29 mouse cellular contexts compared by ENCODE assay signal in genomic region chr6:29280671-29281070, GRCm38 (mm10). TPM values are rescaled to one million over a fixed set of nuclear protein-coding genes. Genes with fewer than 3 reads are reported as not detected.
DNase-seq lines count a peak whose midpoint lies in the region; ATAC-seq and TF ChIP-seq lines count a peak whose summit lies in the region.
"Had no signal": no experiment of that assay in that cellular context is flagged by ENCODE, and none has a peak within 500 bp of the region (broad histone marks: within the 10 kb centered on the region; RNA-seq: fewer than 3 reads in every experiment).

No protein-coding gene starts in this region.

- H3K9ac ChIP-seq in forebrain, embryonic 14.5 days (ENCODE audit: low read length), result no peak overlapping the region
- H3K9ac ChIP-seq in lung, postnatal 0 days (replicated peaks; ENCODE audit: low read depth), result no peak overlapping the region
- 0 out of 2 replicates have a peak overlapping the region, but pooled peaks have one; percentile 8 for H3K9ac ChIP-seq in neural tube, embryonic 13.5 days
- no peak overlapping the region for H3K9ac ChIP-seq in neural tube, embryonic 15.5 days (replicated peaks)
- H3K9ac ChIP-seq: embryonic facial prominence, embryonic 12.5 days; heart, embryonic 13.5 days; liver, embryonic 15.5 days; lung, embryonic 14.5 days had no signal

- no peak for ATAC-seq in forebrain, embryonic 14.5 days
- ATAC-seq in lung, postnatal 0 days, result no peak
- no peak for ATAC-seq in neural tube, embryonic 13.5 days (ENCODE audit: low read depth)
- ATAC-seq in neural tube, embryonic 15.5 days (ENCODE audit: low FRiP score), result no peak
- ATAC-seq: intestine, embryonic 16.5 days had no signal

- DNase-seq in forebrain, embryonic 10.5 days (ENCODE audit: extremely low spot score, low spot score), result no peak
- DNase-seq in forebrain, embryonic 14.5 days (ENCODE audit: low spot score), result no peak
- peak; percentile 36 for DNase-seq in lung, postnatal 10 days
- DNase-seq in lung, postnatal 0 days (ENCODE audit: low spot score), result no peak
- DNase-seq in cerebellum, adult 2 months, result no peak
- DNase-seq: adrenal gland, postnatal 10 days; cerebellum, adult 9-10 months; cerebellum, postnatal 36 days; gastrocnemius, postnatal 10 days; heart, postnatal 10 days; kidney, adult 8-10 months; kidney, postnatal 4 days; layer of hippocampus, postnatal 36 days; left cerebral cortex, postnatal 4 days; lung, embryonic 14.5 days; lung, postnatal 36 days; thymus, postnatal 14 days had no signal

- WGBS in forebrain, embryonic 10.5 days, result 42% methylated on average over 7 of the region's 7 CpGs
- WGBS in forebrain, embryonic 14.5 days, result 18% methylated on average over 7 of the region's 7 CpGs
- WGBS in lung, postnatal 0 days, result 29% methylated on average over 7 of the region's 7 CpGs
- 36% methylated on average over 7 of the region's 7 CpGs for WGBS in neural tube, embryonic 13.5 days
- WGBS in neural tube, embryonic 15.5 days, result 40% methylated on average over 7 of the region's 7 CpGs
- WGBS in cerebellum, adult 2 months, result 46% methylated on average over 7 of the region's 7 CpGs

- TF ChIP-seq EP300 in lung, postnatal 0 days (IDR thresholded peaks at IDR 0.05), result no peak

- no peaks in the 10 kb centered on the region for H3K27me3 ChIP-seq in forebrain, embryonic 10.5 days (ENCODE audit: poor library complexity, severe bottlenecking)
- no peaks in the 10 kb centered on the region for H3K27me3 ChIP-seq in forebrain, embryonic 14.5 days (replicated peaks; ENCODE audit: control insufficient read depth, insufficient read depth, low read length)
- H3K27me3 ChIP-seq in lung, postnatal 0 days (replicated peaks; ENCODE audit: insufficient read depth, low read length), result no peaks in the 10 kb centered on the region
- no peaks in the 10 kb centered on the region for H3K27me3 ChIP-seq in neural tube, embryonic 13.5 days
- no peaks in the 10 kb centered on the region for H3K27me3 ChIP-seq in neural tube, embryonic 15.5 days (replicated peaks)
- no peaks in the 10 kb centered on the region for H3K27me3 ChIP-seq in cerebellum, adult 2 months (ENCODE audit: control insufficient read depth, insufficient read depth, low read length)
- H3K27me3 ChIP-seq: CH12.LX; embryonic facial prominence, embryonic 12.5 days; heart, embryonic 13.5 days; liver, embryonic 15.5 days had no signal

- 0 out of 2 replicates have a peak overlapping the region, but pooled peaks have one; percentile 18 for H3K27ac ChIP-seq in forebrain, embryonic 10.5 days
- no peak overlapping the region for H3K27ac ChIP-seq in forebrain, embryonic 14.5 days (ENCODE audit: low read depth, low read length)
- no peak overlapping the region for H3K27ac ChIP-seq in lung, postnatal 0 days (ENCODE audit: low read length)
- H3K27ac ChIP-seq in neural tube, embryonic 13.5 days (replicated peaks), result no peak overlapping the region
- H3K27ac ChIP-seq in neural tube, embryonic 15.5 days (replicated peaks), result no peak overlapping the region
- H3K27ac ChIP-seq in cerebellum, adult 2 months (ENCODE audit: insufficient read depth, low read length), result no peak overlapping the region
- H3K27ac ChIP-seq: embryonic facial prominence, embryonic 12.5 days; heart, embryonic 13.5 days; kidney, postnatal 0 days; liver, embryonic 15.5 days had no signal

- no peak for TF ChIP-seq POLR2A in cerebellum, adult 2 months (IDR thresholded peaks at IDR 0.05; ENCODE audit: borderline replicate concordance, insufficient read depth, low read length)

- no peak for TF ChIP-seq CTCF in lung, postnatal 0 days (IDR thresholded peaks at IDR 0.05)
- TF ChIP-seq CTCF in cerebellum, adult 2 months (IDR thresholded peaks at IDR 0.05; ENCODE audit: borderline replicate concordance, insufficient read depth, low read depth, low read length), result no peak

- H3K4me3 ChIP-seq in forebrain, embryonic 10.5 days, result no peak overlapping the region
- no peak overlapping the region for H3K4me3 ChIP-seq in forebrain, embryonic 14.5 days (ENCODE audit: low read depth, low read length)
- no peak overlapping the region for H3K4me3 ChIP-seq in lung, postnatal 0 days (ENCODE audit: low read depth, low read length)
- H3K4me3 ChIP-seq in neural tube, embryonic 13.5 days, result no peak overlapping the region
- H3K4me3 ChIP-seq in neural tube, embryonic 15.5 days (replicated peaks), result no peak overlapping the region
- H3K4me3 ChIP-seq in cerebellum, adult 2 months (replicated peaks; ENCODE audit: insufficient read depth, low read depth, low read length), result no peak overlapping the region
- H3K4me3 ChIP-seq: embryonic facial prominence, embryonic 12.5 days; heart, embryonic 13.5 days; liver, embryonic 15.5 days had no signal

- H3K36me3 ChIP-seq in forebrain, embryonic 10.5 days (replicated peaks), result peaks cover 4% of the 10 kb centered on the region
- no peaks in the 10 kb centered on the region for H3K36me3 ChIP-seq in forebrain, embryonic 14.5 days (ENCODE audit: control insufficient read depth, insufficient read depth, low read length)
- no peaks in the 10 kb centered on the region for H3K36me3 ChIP-seq in lung, postnatal 0 days (ENCODE audit: insufficient read depth, low read length)
- 0 out of 2 replicates have a peak, but pooled peaks cover 3% of the 10 kb centered on the region for H3K36me3 ChIP-seq in neural tube, embryonic 13.5 days
- H3K36me3 ChIP-seq in neural tube, embryonic 15.5 days, result no peaks in the 10 kb centered on the region
- H3K36me3 ChIP-seq: embryonic facial prominence, embryonic 12.5 days had no signal

- H3K4me1 ChIP-seq in forebrain, embryonic 10.5 days, result peaks cover 15% of the 10 kb centered on the region
- no peaks in the 10 kb centered on the region for H3K4me1 ChIP-seq in forebrain, embryonic 14.5 days (ENCODE audit: control insufficient read depth, insufficient read depth, low read length)
- no peaks in the 10 kb centered on the region for H3K4me1 ChIP-seq in lung, postnatal 0 days (ENCODE audit: insufficient read depth, low read depth, low read length)
- H3K4me1 ChIP-seq in neural tube, embryonic 13.5 days (replicated peaks), result 0 out of 2 replicates have a peak, but pooled peaks cover 4% of the 10 kb centered on the region
- no peaks in the 10 kb centered on the region for H3K4me1 ChIP-seq in neural tube, embryonic 15.5 days
- H3K4me1 ChIP-seq in cerebellum, adult 2 months (ENCODE audit: control insufficient read depth, insufficient read depth, low read length), result no peaks in the 10 kb centered on the region
- H3K4me1 ChIP-seq: embryonic facial prominence, embryonic 12.5 days had no signal

- no peaks in the 10 kb centered on the region for H3K9me3 ChIP-seq in forebrain, embryonic 10.5 days
- no peaks in the 10 kb centered on the region for H3K9me3 ChIP-seq in forebrain, embryonic 14.5 days (replicated peaks; ENCODE audit: control insufficient read depth, low read length)
- H3K9me3 ChIP-seq in lung, postnatal 0 days (ENCODE audit: low read length), result no peaks in the 10 kb centered on the region
- H3K9me3 ChIP-seq in neural tube, embryonic 13.5 days, result no peaks in the 10 kb centered on the region
- H3K9me3 ChIP-seq in neural tube, embryonic 15.5 days (replicated peaks), result no peaks in the 10 kb centered on the region
- H3K9me3 ChIP-seq: embryonic facial prominence, embryonic 12.5 days; heart, embryonic 13.5 days; liver, embryonic 15.5 days had no signal

- H3K4me2 ChIP-seq in forebrain, embryonic 14.5 days (ENCODE audit: low read length), result no peak overlapping the region
- H3K4me2 ChIP-seq in lung, postnatal 0 days (replicated peaks; ENCODE audit: low read depth, low read length), result no peak overlapping the region
- no peak overlapping the region for H3K4me2 ChIP-seq in neural tube, embryonic 13.5 days
- no peak overlapping the region for H3K4me2 ChIP-seq in neural tube, embryonic 15.5 days
- H3K4me2 ChIP-seq: embryonic facial prominence, embryonic 12.5 days; heart, embryonic 13.5 days; liver, embryonic 15.5 days; lung, embryonic 14.5 days had no signal

RNA-seq across cellular contexts. Expression of gene Fam71f2, which starts 1.3 kb away (rescaled TPM):
- polyA plus RNA-seq in forebrain, embryonic 10.5 days (2016; fragmentation: Nextera tagmentation; extraction: Ambion mirVana), result 0.33 and 0.50 TPM in 2 replicates
- polyA plus RNA-seq in forebrain, embryonic 14.5 days (2014; fragmentation: Nextera tagmentation; extraction: Ambion mirVana), result 0.53 and 1.0 TPM in 2 replicates
- polyA plus RNA-seq in lung, postnatal 0 days (2015; fragmentation: Nextera tagmentation; extraction: Ambion mirVana), result 0.79 and 1.2 TPM in 2 replicates
- 0.43 and 0.63 TPM in 2 replicates for polyA plus RNA-seq in neural tube, embryonic 13.5 days (2015; fragmentation: Nextera tagmentation; extraction: Ambion mirVana)
- polyA plus RNA-seq in neural tube, embryonic 15.5 days (2015; fragmentation: Nextera tagmentation; extraction: Ambion mirVana), result 0.26 and 0.46 TPM in 2 replicates
- polyA plus RNA-seq in cerebellum, adult 2 months (2012; rRNA removed), result 1.1 TPM in 2 replicates
- polyA plus RNA-seq: heart, embryonic 13.5 days; liver, adult 2 months had no signal

RNA-seq across cellular contexts. Expression of gene Hilpda, which starts 8.4 kb away (rescaled TPM):
- polyA plus RNA-seq in forebrain, embryonic 10.5 days (2016; fragmentation: Nextera tagmentation; extraction: Ambion mirVana), result 36.2 and 37.2 TPM in 2 replicates
- 46.6 and 54.6 TPM in 2 replicates for polyA plus RNA-seq in forebrain, embryonic 14.5 days (2014; fragmentation: Nextera tagmentation; extraction: Ambion mirVana)
- 126 and 150 TPM in 2 replicates for polyA plus RNA-seq in lung, postnatal 0 days (2015; fragmentation: Nextera tagmentation; extraction: Ambion mirVana)
- polyA plus RNA-seq in neural tube, embryonic 13.5 days (2015; fragmentation: Nextera tagmentation; extraction: Ambion mirVana), result 34.6 and 36.6 TPM in 2 replicates
- 28.4 and 29.0 TPM in 2 replicates for polyA plus RNA-seq in neural tube, embryonic 15.5 days (2015; fragmentation: Nextera tagmentation; extraction: Ambion mirVana)
- polyA plus RNA-seq in cerebellum, adult 2 months (2012; rRNA removed), result 10.2 and 11.2 TPM in 2 replicates

RNA-seq across cellular contexts. Expression of gene Fam71f1, which starts 38.3 kb away (rescaled TPM):
- polyA plus RNA-seq in forebrain, embryonic 10.5 days (2016; fragmentation: Nextera tagmentation; extraction: Ambion mirVana), result not detected in 2 replicates
- polyA plus RNA-seq in forebrain, embryonic 14.5 days (2014; fragmentation: Nextera tagmentation; extraction: Ambion mirVana), result not detected in 2 replicates
- not detected in 2 replicates for polyA plus RNA-seq in lung, postnatal 0 days (2015; fragmentation: Nextera tagmentation; extraction: Ambion mirVana)
- not detected in 2 replicates for polyA plus RNA-seq in neural tube, embryonic 13.5 days (2015; fragmentation: Nextera tagmentation; extraction: Ambion mirVana)
- 0.20 TPM in 1 of 2 replicates, not detected in the other for polyA plus RNA-seq in neural tube, embryonic 15.5 days (2015; fragmentation: Nextera tagmentation; extraction: Ambion mirVana)
- polyA plus RNA-seq in cerebellum, adult 2 months (2012; rRNA removed), result not detected in 2 replicates
- polyA plus RNA-seq: intestine, embryonic 16.5 days; kidney, postnatal 0 days; liver, adult 2 months; liver, embryonic 15.5 days; lung, embryonic 14.5 days; small intestine, adult 2 months; stomach, embryonic 14.5 days; urinary bladder, adult 2 months had no signal
